Mouse (Mus musculus): Measurements from ENCODE around the gene Cenpu. TPM values are rescaled to one million over a fixed set of nuclear protein-coding genes. Genes with fewer than 3 reads are reported as not detected.
"Not testable (repeated sequence)": the region's sequence is repeated elsewhere in the genome, so short reads cannot be mapped to it uniquely, and the experiment has no call there.

Gene Cenpu
- polyA plus RNA-seq, 1 experiment from 2014 or later = 7.6 TPM

- Histone ChIP-seq H3K4me2 (replicated peaks; ENCODE audit: low read depth) (no peak overlapping the region), H3K9ac (ENCODE audit: low read depth, low read length) (no peak overlapping the region), H3K9me3 (ENCODE audit: control insufficient read depth) (no peaks in the 10 kb centered on the region), H3K27me3 (replicated peaks; ENCODE audit: control insufficient read depth, insufficient read depth, low read length) (no peaks in the 10 kb centered on the region), H3K4me1 (replicated peaks; ENCODE audit: control insufficient read depth, insufficient read depth, low read length) (no peaks in the 10 kb centered on the region; the same call in 1 of the 2 replicates), H3K27ac (ENCODE audit: low read depth, low read length) (no peak overlapping the region), H3K36me3 (ENCODE audit: control insufficient read depth, insufficient read depth) (peaks cover 37% of the 10 kb centered on the region), H3K4me3 (ENCODE audit: low read depth, low read length) (no peak overlapping the region)
- no peak for ATAC-seq
- no peak for TF ChIP-seq CTCF (IDR thresholded peaks at IDR 0.05; ENCODE audit: low read depth)
- 93% methylated on average over 2 of the region's 2 CpGs for WGBS
These were observed 21.6 kb downstream of the Cenpu start for GRCm38 (mm10) chr8:46573446-46573845.

DNA sequence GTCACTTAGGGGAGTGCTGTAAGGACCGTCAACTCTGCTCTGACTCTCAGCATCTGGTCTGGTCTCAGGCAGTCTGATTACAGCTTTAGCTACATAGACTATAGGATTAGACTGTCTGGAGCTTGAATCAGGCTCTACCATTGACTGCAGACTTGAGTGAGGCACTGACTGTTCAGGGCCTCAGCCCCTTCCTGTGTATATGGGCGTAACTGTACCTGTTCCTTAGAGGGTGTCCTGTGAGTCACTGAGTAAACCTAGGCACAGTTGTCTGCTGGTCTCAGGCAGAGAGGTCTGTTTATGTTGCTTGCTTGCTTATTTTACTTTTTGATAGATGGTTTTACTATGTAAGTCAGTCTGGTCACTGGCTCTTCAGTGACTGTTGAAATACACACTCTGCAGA, 22.1 kb downstream of the Cenpu start:
- WGBS = 83% methylated on average over 2 of the region's 2 CpGs
- H3K4me2 ChIP-seq (replicated peaks; ENCODE audit: low read depth) = no peak overlapping the region
- no peak overlapping the region for H3K27ac ChIP-seq (ENCODE audit: low read depth, low read length)
- ATAC-seq = no peak
- H3K9ac ChIP-seq (ENCODE audit: low read depth, low read length) = no peak overlapping the region
- H3K9me3 ChIP-seq (ENCODE audit: control insufficient read depth) = no peaks in the 10 kb centered on the region
- no peaks in the 10 kb centered on the region; the same call in 1 of the 2 replicates for H3K4me1 ChIP-seq (replicated peaks; ENCODE audit: control insufficient read depth, insufficient read depth, low read length)
- peaks cover 42% of the 10 kb centered on the region for H3K36me3 ChIP-seq (ENCODE audit: control insufficient read depth, insufficient read depth)
- no peaks in the 10 kb centered on the region for H3K27me3 ChIP-seq (replicated peaks; ENCODE audit: control insufficient read depth, insufficient read depth, low read length)
- no peak overlapping the region for H3K4me3 ChIP-seq (ENCODE audit: low read depth, low read length)
- TF ChIP-seq CTCF (IDR thresholded peaks at IDR 0.05; ENCODE audit: low read depth) = no peak

GRCm38 (mm10) chr8:46578794-46579193, 27.0 kb downstream of the Cenpu start:
- Histone ChIP-seq H3K9ac (ENCODE audit: low read depth, low read length) (no peak overlapping the region), H3K4me2 (replicated peaks; ENCODE audit: low read depth) (no peak overlapping the region), H3K4me1 (replicated peaks; ENCODE audit: control insufficient read depth, insufficient read depth, low read length) (no peaks in the 10 kb centered on the region), H3K27me3 (replicated peaks; ENCODE audit: control insufficient read depth, insufficient read depth, low read length) (no peaks in the 10 kb centered on the region), H3K36me3 (ENCODE audit: control insufficient read depth, insufficient read depth) (peaks cover 74% of the 10 kb centered on the region), H3K9me3 (ENCODE audit: control insufficient read depth) (no peaks in the 10 kb centered on the region), H3K27ac (ENCODE audit: low read depth, low read length) (no peak overlapping the region), H3K4me3 (ENCODE audit: low read depth, low read length) (no peak overlapping the region)
- WGBS = 93% methylated on average over 9 of the region's 9 CpGs
- no peak for ATAC-seq
- no peak for TF ChIP-seq CTCF (IDR thresholded peaks at IDR 0.05; ENCODE audit: low read depth)

DNA sequence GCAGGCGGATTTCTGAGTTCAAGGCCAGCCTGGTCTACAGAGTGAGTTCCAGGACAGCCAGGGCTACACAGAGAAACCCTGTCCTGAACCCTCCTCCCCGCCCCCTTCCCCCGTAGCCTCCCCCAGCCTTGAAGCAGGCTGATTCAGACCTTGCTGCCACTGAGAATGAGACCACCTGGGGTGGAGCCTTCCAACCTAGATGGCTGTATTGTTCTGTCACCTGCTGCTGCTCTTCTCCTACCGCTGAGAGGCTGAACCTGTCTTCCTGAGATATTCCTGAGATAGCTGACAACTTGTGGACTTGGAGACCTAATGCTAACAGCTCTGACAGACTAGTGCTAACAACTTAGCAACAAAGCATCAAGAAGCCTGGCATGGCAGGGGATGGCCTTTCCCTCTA, 32.5 kb downstream of the Cenpu start:
- 71% methylated on average over 4 of the region's 4 CpGs for WGBS

DNA sequence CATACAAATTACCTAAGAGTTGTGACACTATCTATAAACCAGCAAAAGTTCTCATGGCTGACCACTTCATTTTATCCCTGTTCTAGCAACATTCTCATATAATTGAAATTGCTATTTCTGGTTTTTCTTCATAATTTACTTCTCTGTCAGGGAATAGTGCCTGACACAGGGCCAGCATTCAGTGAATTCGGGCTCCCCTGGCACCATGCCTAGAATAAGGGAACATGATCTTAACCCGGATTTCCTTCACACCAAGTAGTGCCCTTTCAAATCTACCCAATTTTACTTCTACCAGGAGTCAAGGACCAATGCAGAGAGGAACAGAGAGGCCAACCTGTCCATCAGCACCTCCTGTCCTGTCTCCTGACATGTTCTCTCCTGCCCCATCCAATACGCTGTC, 33.7 kb downstream of the Cenpu start:
- 79% methylated on average over 3 of the region's 3 CpGs for WGBS
- no peak for TF ChIP-seq CTCF (IDR thresholded peaks at IDR 0.05; ENCODE audit: low read depth)
- no peak for ATAC-seq
- peaks cover 31% of the 10 kb centered on the region for H3K36me3 ChIP-seq (ENCODE audit: control insufficient read depth, insufficient read depth)
- H3K27ac ChIP-seq (ENCODE audit: low read depth, low read length) = no peak overlapping the region
- no peaks in the 10 kb centered on the region for H3K27me3 ChIP-seq (replicated peaks; ENCODE audit: control insufficient read depth, insufficient read depth, low read length)
- H3K9me3 ChIP-seq (ENCODE audit: control insufficient read depth) = no peaks in the 10 kb centered on the region
- no peak overlapping the region for H3K9ac ChIP-seq (ENCODE audit: low read depth, low read length)
- no peak overlapping the region for H3K4me3 ChIP-seq (ENCODE audit: low read depth, low read length)
- no peak overlapping the region for H3K4me2 ChIP-seq (replicated peaks; ENCODE audit: low read depth)
- H3K4me1 ChIP-seq (replicated peaks; ENCODE audit: control insufficient read depth, insufficient read depth, low read length) = no peaks in the 10 kb centered on the region

More for the DNA sequence above, 32.5 kb downstream of the Cenpu start:
- not testable (repeated sequence) for H3K27ac ChIP-seq (ENCODE audit: low read depth, low read length); H3K9me3 ChIP-seq (ENCODE audit: control insufficient read depth); H3K4me1 ChIP-seq (replicated peaks; ENCODE audit: control insufficient read depth, insufficient read depth, low read length); H3K4me3 ChIP-seq (ENCODE audit: low read depth, low read length); H3K4me2 ChIP-seq (replicated peaks; ENCODE audit: low read depth); H3K27me3 ChIP-seq (replicated peaks; ENCODE audit: control insufficient read depth, insufficient read depth, low read length); H3K9ac ChIP-seq (ENCODE audit: low read depth, low read length); ATAC-seq
- H3K36me3 ChIP-seq (ENCODE audit: control insufficient read depth, insufficient read depth) = peaks cover 39% of the 10 kb centered on the region

GRCm38 (mm10) chr8:46587911-46588310, 36.1 kb downstream of the Cenpu start:
- Histone ChIP-seq H3K27ac (ENCODE audit: low read depth, low read length) (no peak overlapping the region), H3K9me3 (ENCODE audit: control insufficient read depth) (no peaks in the 10 kb centered on the region), H3K27me3 (replicated peaks; ENCODE audit: control insufficient read depth, insufficient read depth, low read length) (no peaks in the 10 kb centered on the region), H3K4me3 (ENCODE audit: low read depth, low read length) (no peak overlapping the region), H3K4me2 (replicated peaks; ENCODE audit: low read depth) (no peak overlapping the region), H3K4me1 (replicated peaks; ENCODE audit: control insufficient read depth, insufficient read depth, low read length) (no peaks in the 10 kb centered on the region), H3K36me3 (ENCODE audit: control insufficient read depth, insufficient read depth) (peaks cover 12% of the 10 kb centered on the region; the same call in 1 of the 2 replicates), H3K9ac (ENCODE audit: low read depth, low read length) (no peak overlapping the region)
- WGBS = 76% methylated on average over 5 of the region's 5 CpGs
- no peak for TF ChIP-seq CTCF (IDR thresholded peaks at IDR 0.05; ENCODE audit: low read depth)
- no peak for ATAC-seq

DNA sequence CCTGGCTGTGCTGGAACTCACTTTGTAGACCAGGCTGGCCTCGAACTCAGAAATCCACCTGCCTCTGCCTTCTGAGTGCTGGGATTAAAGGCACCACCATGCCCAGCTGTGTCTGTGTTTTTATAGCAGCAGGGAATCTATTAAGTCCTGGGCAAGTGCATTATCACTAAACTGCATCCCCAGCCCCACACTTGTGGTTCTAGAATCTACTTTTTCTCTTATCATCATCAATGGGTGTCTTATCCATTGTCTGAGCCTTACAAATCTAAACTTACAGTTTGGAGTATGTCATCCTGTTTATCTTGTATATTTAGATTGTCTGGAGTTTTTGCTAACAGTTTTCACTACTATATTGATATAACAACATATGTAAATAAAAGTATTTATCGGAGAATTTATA, 36.8 kb downstream of the Cenpu start:
- no peak for TF ChIP-seq CTCF (IDR thresholded peaks at IDR 0.05; ENCODE audit: low read depth)
- 93% methylated on average over 2 of the region's 2 CpGs for WGBS

More for the DNA sequence above, 36.8 kb downstream of the Cenpu start:
- H3K4me1 ChIP-seq (replicated peaks; ENCODE audit: control insufficient read depth, insufficient read depth, low read length) = no peaks in the 10 kb centered on the region
- no peak overlapping the region for H3K4me2 ChIP-seq (replicated peaks; ENCODE audit: low read depth)
- H3K4me3 ChIP-seq (ENCODE audit: low read depth, low read length) = no peak overlapping the region
- H3K9ac ChIP-seq (ENCODE audit: low read depth, low read length) = no peak overlapping the region
- no peak for ATAC-seq
- peaks cover 12% of the 10 kb centered on the region; the same call in 1 of the 2 replicates for H3K36me3 ChIP-seq (ENCODE audit: control insufficient read depth, insufficient read depth)
- H3K27ac ChIP-seq (ENCODE audit: low read depth, low read length) = no peak overlapping the region
- H3K27me3 ChIP-seq (replicated peaks; ENCODE audit: control insufficient read depth, insufficient read depth, low read length) = no peaks in the 10 kb centered on the region
- H3K9me3 ChIP-seq (ENCODE audit: control insufficient read depth) = no peaks in the 10 kb centered on the region
